Mouse (Mus musculus): Measurements from ENCODE around the gene Krt15. TPM values are rescaled to one million over a fixed set of nuclear protein-coding genes. Genes with fewer than 3 reads are reported as not detected.

Krt15 gene
- total RNA-seq (2023; ENCODE audit: inconsistent age): not detected in 4 replicates

DNA sequence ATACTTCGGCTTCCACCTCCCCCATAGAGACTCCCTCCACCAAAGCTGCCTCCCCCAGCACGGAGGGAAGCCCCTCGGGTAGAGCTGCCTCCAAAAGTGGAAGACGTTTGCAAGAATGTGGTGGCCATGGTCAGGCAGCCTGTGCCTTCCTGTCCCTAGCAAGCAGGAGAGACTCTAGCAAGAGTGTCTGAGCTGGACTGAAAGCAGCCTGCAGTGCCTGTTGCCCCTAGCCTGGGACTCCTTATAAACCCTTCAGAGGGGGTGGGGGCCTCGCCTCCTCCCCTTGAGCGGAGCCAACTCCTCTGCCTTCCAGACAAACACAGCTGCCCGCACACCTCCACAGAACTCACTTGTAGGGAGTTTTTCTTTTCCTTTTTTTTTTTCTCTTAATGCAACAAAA is at the start of gene Krt15:
Gene Krt15, minus strand, starts transcription at position 198 of the 400 bp plus-strand sequence.

DNA sequence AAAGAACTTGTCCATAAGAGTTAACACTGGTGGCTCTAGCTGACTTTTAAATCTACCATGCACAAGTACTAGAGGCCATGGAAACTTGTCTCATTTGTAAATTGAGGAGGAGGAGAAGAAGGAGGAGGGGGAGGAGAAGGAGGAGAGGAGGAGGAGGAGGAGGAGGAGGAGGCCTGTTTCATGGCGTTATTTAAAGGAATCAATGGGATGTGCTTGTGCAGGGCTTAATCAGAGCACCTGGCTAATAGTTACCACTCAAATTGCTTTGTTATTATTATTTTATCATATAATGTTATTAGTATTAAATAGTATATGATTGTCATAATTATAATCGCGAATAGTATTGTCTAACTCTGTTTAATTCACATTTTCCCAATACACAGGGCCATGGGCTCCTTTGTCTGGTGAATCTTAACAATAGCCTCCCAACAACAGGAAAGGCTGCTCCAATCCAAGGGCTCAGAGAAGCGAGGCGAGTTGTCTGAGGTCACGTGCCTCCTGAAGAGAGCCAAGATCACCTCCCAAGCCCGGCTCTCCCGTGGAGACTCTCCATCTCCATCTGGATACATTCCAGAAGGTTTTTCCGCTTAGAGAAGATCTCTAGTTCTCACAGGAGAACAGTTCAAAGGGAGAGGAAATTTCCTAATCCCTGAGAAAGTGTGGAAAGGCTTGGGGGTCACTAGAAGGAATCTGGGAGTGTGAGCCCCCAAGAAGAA is 13.0 kb upstream of the Krt15 start, which contains the start of gene Krt19:
Gene Krt19, minus strand, starts transcription at position 51 of the 716 bp plus-strand sequence.

DNA sequence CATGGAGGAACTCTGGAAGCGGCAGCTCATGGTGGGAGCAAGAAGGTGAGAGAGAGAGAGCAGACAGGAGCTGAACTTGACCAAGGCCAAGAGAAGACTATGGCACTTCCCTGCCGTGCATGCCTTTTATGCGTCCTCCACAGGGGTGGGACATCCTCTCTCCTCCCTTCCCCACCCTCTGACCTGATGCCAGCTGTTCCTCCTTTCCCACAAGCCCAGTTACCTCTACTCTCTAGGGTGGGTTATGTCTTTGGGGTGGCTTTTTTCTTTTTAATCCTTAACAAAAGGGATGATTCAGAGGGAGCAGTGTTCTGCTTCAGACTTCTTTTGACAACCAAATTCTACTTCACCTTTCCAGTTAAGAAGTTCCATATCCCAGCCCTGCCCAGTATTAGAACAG is 14.3 kb downstream of the Krt15 start, which contains the start of gene Krt13:
Gene Krt13, minus strand, starts transcription at position 101 of the 400 bp plus-strand sequence.

DNA sequence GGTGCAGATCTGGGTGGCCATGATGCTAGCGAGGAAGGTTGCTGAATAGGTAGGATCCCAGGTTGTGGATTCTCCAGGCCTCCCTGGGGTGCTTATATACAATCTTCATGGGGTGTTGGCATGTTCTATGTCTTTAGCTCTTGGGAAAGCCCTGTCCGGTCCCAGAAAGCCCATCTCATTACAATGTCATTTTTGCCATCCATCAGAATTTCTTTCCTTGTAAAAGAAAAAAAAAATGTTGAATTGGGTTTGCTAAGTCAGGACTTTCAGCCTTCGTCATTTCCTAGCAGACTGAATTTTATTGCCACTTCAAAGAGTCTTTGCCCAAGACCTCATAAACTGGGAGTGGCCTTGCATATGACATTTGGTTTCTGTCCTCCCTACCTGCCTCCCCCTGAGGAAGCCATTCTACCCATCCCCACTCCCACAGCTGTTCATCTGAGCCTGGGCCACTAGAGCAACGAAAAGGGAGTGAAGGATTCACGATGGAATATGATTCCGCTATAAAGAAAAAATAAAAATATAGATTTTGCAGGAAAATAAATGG is 30.1 kb downstream of the Krt15 start, which contains the start of gene Krt36:
Gene Krt36, minus strand, starts transcription at position 51 of the 547 bp plus-strand sequence.

DNA sequence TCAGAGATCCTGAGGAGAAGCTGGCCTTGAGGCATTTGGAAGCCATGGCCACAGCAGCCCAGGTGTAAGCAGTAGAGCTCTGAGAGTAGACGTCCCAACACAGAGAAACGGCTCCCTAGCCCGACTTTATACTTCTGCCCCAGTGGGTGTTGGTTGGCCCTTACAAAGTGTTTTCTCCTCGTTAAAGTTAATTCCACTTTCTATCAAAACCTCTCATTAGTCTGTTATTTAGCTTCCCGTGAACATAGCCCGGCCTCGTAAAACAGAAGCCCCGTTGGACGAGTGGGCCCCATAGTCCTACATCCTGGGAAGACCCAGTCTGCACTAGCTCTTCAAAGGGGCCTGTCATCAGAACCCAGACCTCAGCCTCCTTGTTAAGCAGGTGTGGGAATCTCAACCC is 39.6 kb downstream of the Krt15 start, which contains the start of gene Krt35:
Gene Krt35, minus strand, starts transcription at position 101 of the 400 bp plus-strand sequence.

DNA sequence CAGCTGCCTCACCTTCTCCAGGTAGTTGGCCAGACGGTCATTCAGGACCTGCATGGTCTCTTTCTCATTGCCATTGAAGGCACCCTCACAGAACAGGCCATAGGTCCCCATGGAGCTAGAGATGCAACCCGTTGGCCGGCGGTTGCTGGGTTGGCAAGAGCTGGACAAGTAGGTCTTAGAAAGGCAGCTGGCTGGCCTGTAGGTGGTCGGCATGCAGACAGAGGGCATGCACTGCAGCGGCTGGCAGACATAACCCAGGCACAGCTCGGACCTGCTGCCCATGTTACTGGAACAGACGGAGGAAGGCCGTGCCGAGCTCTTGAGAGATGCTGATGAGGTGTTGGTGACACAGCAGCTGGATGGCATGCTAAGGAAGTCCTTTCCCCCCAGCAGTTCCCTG is 47.9 kb downstream of the Krt15 start, which contains the start of gene Krt32:
Gene Krt32, minus strand, starts transcription at position 366 of the 400 bp plus-strand sequence.

Other genes with a start within 250 kb of the Krt15 start
- not detected in 4 replicates for gene Krtap31-1, start 228.0 kb downstream of the Krt15 start, total RNA-seq (2023; ENCODE audit: inconsistent age)
- not detected in 4 replicates for gene Gm11565, start 221.2 kb downstream of the Krt15 start, total RNA-seq (2023; ENCODE audit: inconsistent age)
- gene Krtap31-2, start 199.6 kb downstream of the Krt15 start, total RNA-seq (2023; ENCODE audit: inconsistent age): not detected in 4 replicates
- not detected in 4 replicates for gene Krtap9-5, start 187.5 kb downstream of the Krt15 start, total RNA-seq (2023; ENCODE audit: inconsistent age)
- not detected in 4 replicates for gene Krtap29-1, start 156.9 kb downstream of the Krt15 start, total RNA-seq (2023; ENCODE audit: inconsistent age)
- gene Krtap16-1, start 149.3 kb downstream of the Krt15 start, total RNA-seq (2023; ENCODE audit: inconsistent age): not detected in 4 replicates
- not detected in 4 replicates for gene Krtap17-1, start 141.9 kb downstream of the Krt15 start, total RNA-seq (2023; ENCODE audit: inconsistent age)
- not detected in 4 replicates for gene Krt33a, start 119.7 kb downstream of the Krt15 start, total RNA-seq (2023; ENCODE audit: inconsistent age)
- not detected in 4 replicates for gene Krt33b, start 106.1 kb downstream of the Krt15 start, total RNA-seq (2023; ENCODE audit: inconsistent age)
- gene Krt34, start 94.4 kb downstream of the Krt15 start, total RNA-seq (2023; ENCODE audit: inconsistent age): not detected in 4 replicates
- gene Krt31, start 85.4 kb downstream of the Krt15 start, total RNA-seq (2023; ENCODE audit: inconsistent age): not detected in 4 replicates
- gene Krt32, start 47.7 kb downstream of the Krt15 start, total RNA-seq (2023; ENCODE audit: inconsistent age): not detected in 4 replicates
- gene Krt35, start 39.7 kb downstream of the Krt15 start, total RNA-seq (2023; ENCODE audit: inconsistent age): not detected in 4 replicates
- not detected in 4 replicates for gene Krt36, start 30.3 kb downstream of the Krt15 start, total RNA-seq (2023; ENCODE audit: inconsistent age)
- gene Krt13, start 14.4 kb downstream of the Krt15 start, total RNA-seq (2023; ENCODE audit: inconsistent age): not detected in 4 replicates
- 0.45 to 1.1 TPM in 2 of 4 replicates, not detected in the others for gene Krt19, start 12.7 kb upstream of the Krt15 start, total RNA-seq (2023; ENCODE audit: inconsistent age)
- not detected in 4 replicates for gene Krt9, start 57.3 kb upstream of the Krt15 start, total RNA-seq (2023; ENCODE audit: inconsistent age)
- gene Krt14, start 71.6 kb upstream of the Krt15 start, total RNA-seq (2023; ENCODE audit: inconsistent age): not detected in 4 replicates
- gene Krt16, start 113.0 kb upstream of the Krt15 start, total RNA-seq (2023; ENCODE audit: inconsistent age): not detected in 4 replicates
- gene Krt17, start 125.1 kb upstream of the Krt15 start, total RNA-seq (2023; ENCODE audit: inconsistent age): not detected in 4 replicates
- gene Krt42, start 133.9 kb upstream of the Krt15 start, total RNA-seq (2023; ENCODE audit: inconsistent age): not detected in 4 replicates
- gene Eif1, start 184.0 kb upstream of the Krt15 start, total RNA-seq (2023; ENCODE audit: inconsistent age): 2,378 to 2,468 TPM (median 2,410 TPM) in 4 replicates
- gene Gast, start 198.5 kb upstream of the Krt15 start, total RNA-seq (2023; ENCODE audit: inconsistent age): not detected in 4 replicates
- 2.0 to 3.5 TPM (median 2.4 TPM) in 4 replicates for gene Hap1, start 220.2 kb upstream of the Krt15 start, total RNA-seq (2023; ENCODE audit: inconsistent age)

Measured in B cell, adult (primary cell).